Mouse (Mus musculus): Measurements from ENCODE around the gene Zfp655.
"Not testable (repeated sequence)": the region's sequence is repeated elsewhere in the genome, so short reads cannot be mapped to it uniquely, and the experiment has no call there.

Gene Zfp655

GRCm38 (mm10) chr5:145231367-145231871, at the start of gene Zfp655:
Zfp655 (plus strand) TSS chr5:145231715.
- peak; percentile 98 for DNase-seq (ENCODE audit: low read depth, low spot score)

GRCm38 (mm10) chr5:145185244-145185643, 46.3 kb upstream of the Zfp655 start:
- no peak for DNase-seq (ENCODE audit: low read depth, low spot score)

- no peak for DNase-seq (ENCODE audit: low read depth, low spot score)
These were observed 42.1 kb upstream of the Zfp655 start for GRCm38 (mm10) chr5:145189416-145189815.

GRCm38 (mm10) chr5:145190373-145190772, 41.1 kb upstream of the Zfp655 start:
- no peak for DNase-seq (ENCODE audit: low read depth, low spot score)

- DNase-seq (ENCODE audit: low read depth, low spot score): peak; percentile 90
These were observed 40.4 kb upstream of the Zfp655 start for GRCm38 (mm10) chr5:145190875-145191798.

- DNase-seq (ENCODE audit: low read depth, low spot score): no peak
These were observed 39.6 kb upstream of the Zfp655 start, which contains the start of gene Atp5j2 for GRCm38 (mm10) chr5:145191962-145192361. Atp5j2 (minus strand) TSS chr5:145192062.

- DNase-seq (ENCODE audit: low read depth, low spot score): no peak
These were observed 31.1 kb upstream of the Zfp655 start for GRCm38 (mm10) chr5:145200387-145200786.

- DNase-seq (ENCODE audit: low read depth, low spot score): peak; percentile 94
These were observed 30.1 kb upstream of the Zfp655 start, which contains the start of gene Zkscan14 for GRCm38 (mm10) chr5:145201321-145201991. Zkscan14 (minus strand) TSS chr5:145201868.

- DNase-seq (ENCODE audit: low read depth, low spot score): peak; percentile 36
These were observed 29.1 kb upstream of the Zfp655 start for GRCm38 (mm10) chr5:145202446-145202845.

GRCm38 (mm10) chr5:145203936-145204691, 27.4 kb upstream of the Zfp655 start, which contains the start of gene Zkscan5:
Zkscan5 (plus strand) TSS chr5:145204562.
- peak; percentile 100 for DNase-seq (ENCODE audit: low read depth, low spot score)

GRCm38 (mm10) chr5:145205041-145205440, 26.5 kb upstream of the Zfp655 start:
- peak; percentile 72 for DNase-seq (ENCODE audit: low read depth, low spot score)

- no peak for DNase-seq (ENCODE audit: low read depth, low spot score)
These were observed 24.1 kb upstream of the Zfp655 start for GRCm38 (mm10) chr5:145207385-145207784.

GRCm38 (mm10) chr5:145207954-145208353, 23.6 kb upstream of the Zfp655 start:
- no peak for DNase-seq (ENCODE audit: low read depth, low spot score)

- DNase-seq (ENCODE audit: low read depth, low spot score): not testable (repeated sequence)
These were observed 23.1 kb upstream of the Zfp655 start for GRCm38 (mm10) chr5:145208391-145208790.

GRCm38 (mm10) chr5:145211340-145211739, 20.2 kb upstream of the Zfp655 start:
- DNase-seq (ENCODE audit: low read depth, low spot score): no peak

- no peak for DNase-seq (ENCODE audit: low read depth, low spot score)
These were observed 19.3 kb upstream of the Zfp655 start for GRCm38 (mm10) chr5:145212216-145212615.

- no peak for DNase-seq (ENCODE audit: low read depth, low spot score)
These were observed 18.0 kb upstream of the Zfp655 start for GRCm38 (mm10) chr5:145213505-145213904.

- peak; percentile 56 for DNase-seq (ENCODE audit: low read depth, low spot score)
These were observed 16.8 kb upstream of the Zfp655 start for GRCm38 (mm10) chr5:145214679-145215078.

- DNase-seq (ENCODE audit: low read depth, low spot score): no peak
These were observed 13.8 kb upstream of the Zfp655 start for GRCm38 (mm10) chr5:145217746-145218145.

GRCm38 (mm10) chr5:145218206-145218605, 13.3 kb upstream of the Zfp655 start:
- DNase-seq (ENCODE audit: low read depth, low spot score): no peak

GRCm38 (mm10) chr5:145218671-145219070, 12.8 kb upstream of the Zfp655 start:
- DNase-seq (ENCODE audit: low read depth, low spot score): no peak
